Mouse (Mus musculus) MN1 (cell line): ENCODE data around the gene Fbxl12.

ENCODE experiments used
- DNase-seq: peaks from one replicate; pipeline ENCODE4 v3.0.0-alpha.2; 2016; ENCODE audit warnings: low spot score

The Fbxl12 gene

GRCm38 (mm10) chr9:20571060-20571459, 73.5 kb downstream of the Fbxl12 start:
- DNase-seq: no peak
